Mouse (Mus musculus) neural tube, embryonic 13.5 days (tissue): ENCODE data around the gene Rnf150. TPM values are rescaled to one million over a fixed set of nuclear protein-coding genes. Genes with fewer than 3 reads are reported as not detected.
A peak's percentile ranks its signal among the peaks of the same experiment; 100 is the strongest.

Experiments
- ATAC-seq: fragments of 200-750 bp; cut with Nextera tagmentation; 2 replicates; pipeline ENCODE4 v1.8.0; 2017; ENCODE audit warnings: low read depth, mild to moderate bottlenecking, moderate TSS enrichment, moderate library complexity
- H3K27ac ChIP-seq: fragments of 300-500 bp; sonication (generic); replicated peaks from 2 replicates; pipeline ENCODE4 v1.5.1; 2015; ENCODE audit warnings: moderate library complexity, mild to moderate bottlenecking, inconsistent platforms
- H3K27me3 ChIP-seq: fragments of 300-500 bp; sonication (generic); 2 replicates; pipeline ENCODE4 v1.6.1; 2015; ENCODE audit warnings: mild to moderate bottlenecking, inconsistent platforms
- H3K36me3 ChIP-seq: fragments of 300-500 bp; sonication (generic); 2 replicates; pipeline ENCODE4 v1.6.1; 2015; ENCODE audit warnings: mild to moderate bottlenecking, inconsistent platforms
- H3K4me1 ChIP-seq: fragments of 300-500 bp; sonication (generic); replicated peaks from 2 replicates; pipeline ENCODE4 v1.6.1; 2015; ENCODE audit warnings: inconsistent platforms
- H3K4me2 ChIP-seq: fragments of 300-500 bp; sonication (generic); 2 replicates; pipeline ENCODE4 v1.6.1; 2015; ENCODE audit warnings: inconsistent platforms, mild to moderate bottlenecking, moderate library complexity
- H3K4me3 ChIP-seq: fragments of 300-500 bp; sonication (generic); 2 replicates; pipeline ENCODE4 v1.5.1; 2015; ENCODE audit warnings: mild to moderate bottlenecking, inconsistent platforms
- H3K9ac ChIP-seq: fragments of 300-500 bp; sonication (generic); 2 replicates; pipeline ENCODE4 v1.6.1; 2015; ENCODE audit warnings: moderate library complexity, mild to moderate bottlenecking, inconsistent platforms
- H3K9me3 ChIP-seq: fragments of 300-500 bp; sonication (generic); 2 replicates; pipeline ENCODE4 v1.6.1; 2016; ENCODE audit warnings: inconsistent platforms
- WGBS: fragments of 180-500 bp; shearing (Covaris S2); methylation state at CpG from one replicate; pipeline ENCODE4 v1.1.7; 2015; 5-methylcytosine and 5-hydroxymethylcytosine counted together
- polyA plus RNA-seq: library from polyadenylated mRNA; unstranded; fragments of >200 nt; fragmentation: Nextera tagmentation; extraction: Ambion mirVana; gene quantifications from 2 replicates; pipeline ENCODE4 v1.2.1, GENCODE M21; 2015

The Rnf150 gene
- polyA plus RNA-seq, 1 experiment from 2014 or later = 3.0 TPM

DNA sequence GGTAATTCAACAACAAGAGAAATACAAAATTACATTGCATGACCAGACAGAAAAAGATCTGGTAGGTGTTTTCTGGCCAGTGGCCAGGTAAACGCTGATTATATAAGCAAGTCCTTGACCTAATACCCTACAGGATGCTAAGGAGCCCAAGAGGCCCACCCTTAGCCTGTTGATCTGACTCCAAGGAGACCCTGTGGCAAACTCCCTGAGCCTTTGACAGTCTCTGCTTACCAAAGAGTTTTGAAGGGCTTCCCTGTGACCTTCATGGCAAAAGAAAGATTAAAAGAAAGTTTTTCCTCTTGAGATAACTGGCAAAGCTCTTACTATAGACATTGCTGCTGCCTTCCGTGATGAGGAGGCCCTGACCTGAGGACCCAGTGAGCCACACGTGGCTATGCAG lies 222.4 kb downstream of the Rnf150 start:
- no peak overlapping the region for H3K4me2 ChIP-seq
- no peak overlapping the region for H3K27ac ChIP-seq
- H3K4me3 ChIP-seq = no peak overlapping the region
- 83% methylated on average over 3 of the region's 3 CpGs for WGBS
- no peaks in the 10 kb centered on the region for H3K27me3 ChIP-seq
- no peaks in the 10 kb centered on the region for H3K4me1 ChIP-seq
- H3K36me3 ChIP-seq = no peaks in the 10 kb centered on the region
- no peak overlapping the region for H3K9ac ChIP-seq
- H3K9me3 ChIP-seq = no peaks in the 10 kb centered on the region
- no peak for ATAC-seq

GRCm38 (mm10) chr8:83086625-83087024 lies 223.5 kb downstream of the Rnf150 start:
- Histone ChIP-seq H3K36me3 (no peaks in the 10 kb centered on the region), H3K27ac (no peak overlapping the region), H3K4me2 (no peak overlapping the region), H3K27me3 (no peaks in the 10 kb centered on the region), H3K4me3 (no peak overlapping the region), H3K9ac (no peak overlapping the region), H3K9me3 (no peaks in the 10 kb centered on the region), H3K4me1 (no peaks in the 10 kb centered on the region)
- ATAC-seq = no peak
- 92% methylated on average over 8 of the region's 8 CpGs for WGBS

GRCm38 (mm10) chr8:83087604-83088003 lies 224.4 kb downstream of the Rnf150 start:
- no peak for ATAC-seq
- Histone ChIP-seq H3K4me2 (no peak overlapping the region), H3K4me1 (no peaks in the 10 kb centered on the region), H3K4me3 (no peak overlapping the region), H3K9ac (no peak overlapping the region), H3K36me3 (no peaks in the 10 kb centered on the region), H3K27me3 (no peaks in the 10 kb centered on the region), H3K9me3 (no peaks in the 10 kb centered on the region), H3K27ac (no peak overlapping the region)

DNA sequence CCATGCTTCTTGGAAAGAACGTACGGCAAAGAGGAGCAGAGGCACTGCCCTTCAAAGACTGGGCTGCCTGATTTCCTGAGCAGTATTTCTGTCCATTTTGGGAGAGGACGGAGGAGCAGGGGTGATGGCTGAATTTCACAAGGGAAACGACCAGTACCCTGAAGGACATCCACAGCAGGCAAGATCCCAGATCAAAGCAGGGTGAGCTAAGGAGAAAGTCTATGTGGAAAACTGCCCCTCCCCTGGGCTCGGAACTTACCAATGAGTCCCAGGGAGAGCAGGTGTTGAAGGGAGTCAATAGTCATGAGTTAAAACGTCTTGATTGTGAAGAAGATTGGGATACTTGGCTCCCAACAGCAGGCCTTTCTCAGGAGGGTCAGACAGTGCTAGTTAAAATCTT lies 225.0 kb downstream of the Rnf150 start:
- Histone ChIP-seq H3K4me2 (no peak overlapping the region), H3K27ac (no peak overlapping the region)

GRCm38 (mm10) chr8:83089336-83089986 lies 226.3 kb downstream of the Rnf150 start:
- Histone ChIP-seq H3K27me3 (no peaks in the 10 kb centered on the region), H3K9me3 (no peaks in the 10 kb centered on the region), H3K4me1 (no peaks in the 10 kb centered on the region), H3K9ac (0 out of 2 replicates have a peak overlapping the region, but pooled peaks have one; percentile 18), H3K4me3 (no peak overlapping the region), H3K27ac (no peak overlapping the region), H3K36me3 (no peaks in the 10 kb centered on the region), H3K4me2 (no peak overlapping the region)
- 30% methylated on average over 10 of the region's 10 CpGs for WGBS
- peak; percentile 67; the same call in 1 of the 2 replicates for ATAC-seq

More for the DNA sequence above, 225.0 kb downstream of the Rnf150 start:
- no peak overlapping the region for H3K4me3 ChIP-seq
- H3K9ac ChIP-seq = no peak overlapping the region
- H3K36me3 ChIP-seq = no peaks in the 10 kb centered on the region
- H3K4me1 ChIP-seq = no peaks in the 10 kb centered on the region
- 70% methylated on average over 6 of the region's 6 CpGs for WGBS
- H3K9me3 ChIP-seq = no peaks in the 10 kb centered on the region
- H3K27me3 ChIP-seq = no peaks in the 10 kb centered on the region
- ATAC-seq = no peak

DNA sequence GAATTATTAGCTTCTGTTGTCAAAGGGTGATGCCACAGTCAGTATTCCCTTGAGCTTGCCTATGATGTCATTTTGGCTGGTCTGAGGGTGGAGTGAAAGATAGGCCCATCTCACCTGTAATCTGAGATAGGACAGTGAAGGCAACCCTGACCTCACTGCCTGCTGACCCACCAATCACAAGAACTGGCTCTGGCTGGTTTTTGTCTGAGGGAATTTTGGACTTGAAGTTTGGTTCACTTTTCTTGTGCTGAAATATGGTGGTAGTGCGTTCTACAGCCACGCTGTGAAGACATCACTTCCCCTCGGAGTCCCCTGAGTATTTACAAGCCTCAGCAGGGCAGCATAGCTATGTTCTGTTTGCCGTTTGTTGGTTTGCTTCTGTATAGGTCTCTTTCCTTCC lies 227.3 kb downstream of the Rnf150 start:
- H3K4me2 ChIP-seq = no peak overlapping the region
- 71% methylated on average over 4 of the region's 4 CpGs for WGBS
- no peaks in the 10 kb centered on the region for H3K9me3 ChIP-seq
- no peaks in the 10 kb centered on the region for H3K36me3 ChIP-seq
- no peak overlapping the region for H3K27ac ChIP-seq
- H3K4me3 ChIP-seq = no peak overlapping the region
- H3K9ac ChIP-seq = no peak overlapping the region
- H3K4me1 ChIP-seq = no peaks in the 10 kb centered on the region
- no peak for ATAC-seq
- no peaks in the 10 kb centered on the region for H3K27me3 ChIP-seq

- no peak overlapping the region for H3K9ac ChIP-seq
- no peaks in the 10 kb centered on the region for H3K4me1 ChIP-seq
- ATAC-seq = no peak
- H3K4me2 ChIP-seq = no peak overlapping the region
- no peak overlapping the region for H3K27ac ChIP-seq
- no peaks in the 10 kb centered on the region for H3K36me3 ChIP-seq
- WGBS = 45% methylated on average over 1 of the region's 1 CpGs
- H3K27me3 ChIP-seq = no peaks in the 10 kb centered on the region
- H3K9me3 ChIP-seq = no peaks in the 10 kb centered on the region
- H3K4me3 ChIP-seq = no peak overlapping the region
Measured at GRCm38 (mm10) chr8:83100041-83100440, 236.9 kb downstream of the Rnf150 start.

DNA sequence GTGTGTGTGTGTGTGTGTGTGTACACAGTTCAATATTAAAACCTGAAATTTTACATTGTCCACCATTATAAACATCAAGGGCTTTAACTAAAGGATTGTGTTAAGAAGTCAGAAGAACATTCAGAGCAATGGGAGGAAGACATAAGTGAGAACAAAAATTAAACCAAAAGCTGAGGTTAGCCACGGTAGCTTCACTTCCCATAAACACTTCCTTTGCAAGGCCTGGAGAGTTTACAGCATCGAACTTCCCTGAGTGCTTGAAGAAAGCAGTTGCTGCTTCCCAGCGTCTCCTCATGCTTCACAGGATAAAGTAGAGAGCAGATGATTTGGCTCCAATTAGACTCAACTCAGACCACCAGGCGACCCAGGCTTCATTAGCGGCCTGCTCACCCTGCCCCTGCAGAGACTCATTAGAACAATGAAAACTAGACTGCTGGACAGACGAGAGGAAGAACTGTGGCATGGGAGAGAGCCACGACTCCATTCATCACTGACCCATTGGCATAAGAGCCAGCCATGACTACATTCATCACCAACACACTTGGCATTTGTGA lies 239.9 kb downstream of the Rnf150 start:
- no peak for ATAC-seq
- Histone ChIP-seq H3K4me3 (no peak overlapping the region), H3K4me2 (no peak overlapping the region), H3K27me3 (no peaks in the 10 kb centered on the region), H3K36me3 (no peaks in the 10 kb centered on the region), H3K27ac (no peak overlapping the region), H3K4me1 (no peaks in the 10 kb centered on the region), H3K9ac (no peak overlapping the region), H3K9me3 (peaks cover 4% of the 10 kb centered on the region; the same call in 1 of the 2 replicates)
- 65% methylated on average over 7 of the region's 7 CpGs for WGBS

- Histone ChIP-seq H3K4me2 (no peak overlapping the region), H3K4me1 (no peaks in the 10 kb centered on the region), H3K36me3 (no peaks in the 10 kb centered on the region), H3K9me3 (peaks cover 4% of the 10 kb centered on the region; the same call in 1 of the 2 replicates), H3K27ac (no peak overlapping the region), H3K4me3 (no peak overlapping the region), H3K27me3 (no peaks in the 10 kb centered on the region), H3K9ac (no peak overlapping the region)
- no peak for ATAC-seq
- 95% methylated on average over 2 of the region's 2 CpGs for WGBS
Measured at GRCm38 (mm10) chr8:83103968-83104367, 240.8 kb downstream of the Rnf150 start.

DNA sequence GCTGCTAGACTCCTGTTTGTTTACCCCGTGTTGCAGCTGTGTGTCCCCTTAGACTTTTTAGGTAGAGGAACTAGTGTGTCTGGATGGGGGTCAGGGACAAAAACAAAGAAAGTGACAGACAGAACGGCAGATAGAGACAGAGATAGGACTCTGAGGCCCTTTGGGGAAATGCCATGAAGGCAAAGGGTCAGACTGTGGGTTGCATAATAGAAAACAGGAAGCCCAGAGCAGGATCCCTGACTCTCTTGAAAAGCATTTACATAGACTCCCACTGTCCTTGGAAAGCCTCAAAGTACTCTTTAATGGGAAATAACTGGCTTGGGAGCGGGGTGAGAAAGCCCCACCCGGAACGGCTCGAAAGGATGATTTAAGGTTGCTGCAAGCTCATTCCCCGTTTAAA lies 246.6 kb downstream of the Rnf150 start:
- no peak for ATAC-seq
- WGBS = 62% methylated on average over 7 of the region's 7 CpGs
- Histone ChIP-seq H3K36me3 (no peaks in the 10 kb centered on the region), H3K9me3 (peaks cover 4% of the 10 kb centered on the region; the same call in 1 of the 2 replicates), H3K27me3 (no peaks in the 10 kb centered on the region), H3K9ac (no peak overlapping the region), H3K4me2 (no peak overlapping the region), H3K4me1 (no peaks in the 10 kb centered on the region), H3K4me3 (no peak overlapping the region), H3K27ac (no peak overlapping the region)

DNA sequence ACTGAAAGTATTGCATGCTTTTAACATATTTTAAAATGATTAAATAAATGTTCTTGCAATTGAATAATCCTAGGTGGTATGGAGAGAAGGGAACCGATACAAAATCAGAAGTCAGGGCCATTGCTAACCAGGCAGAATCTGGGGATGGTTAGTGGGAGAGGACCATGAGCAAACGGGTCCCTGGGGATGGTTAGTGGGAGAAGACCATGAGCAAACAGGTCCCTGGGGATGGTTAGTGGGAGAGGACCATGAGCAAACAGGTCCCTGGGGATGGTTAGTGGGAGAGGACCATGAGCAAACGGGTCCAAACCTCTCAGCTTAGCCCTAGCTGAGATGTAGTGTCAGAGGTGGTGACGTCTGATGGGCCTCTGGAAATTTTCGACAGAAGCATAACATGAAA lies 247.0 kb downstream of the Rnf150 start:
- H3K36me3 ChIP-seq = no peaks in the 10 kb centered on the region
- H3K4me1 ChIP-seq = no peaks in the 10 kb centered on the region
- H3K4me2 ChIP-seq = no peak overlapping the region
- H3K4me3 ChIP-seq = no peak overlapping the region
- 89% methylated on average over 5 of the region's 5 CpGs for WGBS
- no peak overlapping the region for H3K27ac ChIP-seq
- no peaks in the 10 kb centered on the region for H3K27me3 ChIP-seq
- ATAC-seq = no peak
- no peak overlapping the region for H3K9ac ChIP-seq
- peaks cover 4% of the 10 kb centered on the region; the same call in 1 of the 2 replicates for H3K9me3 ChIP-seq

GRCm38 (mm10) chr8:83135086-83135485 lies 271.9 kb downstream of the Rnf150 start:
- H3K27ac ChIP-seq = no peak overlapping the region
- no peaks in the 10 kb centered on the region for H3K9me3 ChIP-seq
- H3K36me3 ChIP-seq = no peaks in the 10 kb centered on the region
- H3K9ac ChIP-seq = no peak overlapping the region
- no peaks in the 10 kb centered on the region for H3K27me3 ChIP-seq
- no peak for ATAC-seq
- no peak overlapping the region for H3K4me2 ChIP-seq
- H3K4me3 ChIP-seq = no peak overlapping the region
- H3K4me1 ChIP-seq = no peaks in the 10 kb centered on the region
- WGBS = 62% methylated on average over 2 of the region's 2 CpGs

- Histone ChIP-seq H3K27me3 (no peaks in the 10 kb centered on the region), H3K9ac (no peak overlapping the region), H3K4me1 (no peaks in the 10 kb centered on the region), H3K4me3 (no peak overlapping the region), H3K36me3 (no peaks in the 10 kb centered on the region), H3K4me2 (no peak overlapping the region), H3K9me3 (no peaks in the 10 kb centered on the region), H3K27ac (no peak overlapping the region)
- 82% methylated on average over 1 of the region's 1 CpGs for WGBS
- no peak for ATAC-seq
Measured at GRCm38 (mm10) chr8:83140068-83140467, 276.9 kb downstream of the Rnf150 start.
